Mouse (Mus musculus): ENCODE results near the gene Susd5. TPM values are rescaled to one million over a fixed set of nuclear protein-coding genes. Genes with fewer than 3 reads are reported as not detected.

Gene Susd5
- polyA plus RNA-seq, 1 experiment: 0.73 TPM

- no peak overlapping the region for H3K27ac ChIP-seq (ENCODE audit: insufficient read depth, low read length)
- H3K4me3 ChIP-seq (ENCODE audit: low read depth, low read length): no peak overlapping the region
- TF ChIP-seq CTCF (IDR thresholded peaks at IDR 0.05; ENCODE audit: low read depth, low read length): no peak
- no peak for TF ChIP-seq POLR2A (IDR thresholded peaks at IDR 0.05; ENCODE audit: insufficient read depth, low read length)
- no peak for TF ChIP-seq EP300 (IDR thresholded peaks at IDR 0.05; ENCODE audit: insufficient read depth, low read depth, low read length)
- no peaks in the 10 kb centered on the region for H3K27me3 ChIP-seq (ENCODE audit: control insufficient read depth, insufficient read depth, low read length, poor library complexity, severe bottlenecking)
- no peaks in the 10 kb centered on the region for H3K9me3 ChIP-seq (replicated peaks; ENCODE audit: control insufficient read depth, insufficient read depth, low read length, poor library complexity, severe bottlenecking)
- no peaks in the 10 kb centered on the region for H3K36me3 ChIP-seq (ENCODE audit: control insufficient read depth, insufficient read depth, low read length, poor library complexity, severe bottlenecking)
- H3K9ac ChIP-seq (ENCODE audit: low read depth, poor library complexity, severe bottlenecking): no peak overlapping the region
- H3K4me1 ChIP-seq (ENCODE audit: control insufficient read depth, insufficient read depth, low read length): peaks cover 4% of the 10 kb centered on the region
Measured at GRCm38 (mm10) chr9:114050778-114051177, 6.2 kb upstream of the Susd5 start.

DNA sequence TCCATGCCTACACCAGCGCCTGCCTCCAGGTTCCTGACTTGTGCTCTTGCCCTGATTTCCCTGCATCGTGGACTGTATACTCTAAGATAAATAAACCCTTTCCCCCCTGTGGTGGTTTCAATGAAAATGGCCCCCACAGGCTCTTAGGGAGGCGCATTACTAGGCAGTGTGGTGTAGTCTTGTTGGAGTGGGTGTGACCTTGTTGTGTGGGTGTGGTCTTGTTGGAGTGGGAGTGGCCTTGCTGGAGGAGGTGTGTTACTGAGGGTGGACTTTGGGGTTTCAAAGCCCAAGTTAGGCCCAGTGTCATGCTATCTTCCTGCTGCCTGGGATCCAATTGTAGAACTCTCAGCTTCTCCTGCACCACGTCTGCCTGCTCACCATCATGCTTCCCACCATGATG, 4.9 kb upstream of the Susd5 start:
- no peaks in the 10 kb centered on the region for H3K9me3 ChIP-seq (replicated peaks; ENCODE audit: control insufficient read depth, insufficient read depth, low read length, poor library complexity, severe bottlenecking)
- H3K4me1 ChIP-seq (ENCODE audit: control insufficient read depth, insufficient read depth, low read length): peaks cover 3% of the 10 kb centered on the region
- H3K27me3 ChIP-seq (ENCODE audit: control insufficient read depth, insufficient read depth, low read length, poor library complexity, severe bottlenecking): no peaks in the 10 kb centered on the region
- no peak for TF ChIP-seq POLR2A (IDR thresholded peaks at IDR 0.05; ENCODE audit: insufficient read depth, low read length)
- no peak for TF ChIP-seq CTCF (IDR thresholded peaks at IDR 0.05; ENCODE audit: low read depth, low read length)
- H3K36me3 ChIP-seq (ENCODE audit: control insufficient read depth, insufficient read depth, low read length, poor library complexity, severe bottlenecking): no peaks in the 10 kb centered on the region
- H3K27ac ChIP-seq (ENCODE audit: insufficient read depth, low read length): no peak overlapping the region
- H3K4me3 ChIP-seq (ENCODE audit: low read depth, low read length): no peak overlapping the region
- H3K9ac ChIP-seq (ENCODE audit: low read depth, poor library complexity, severe bottlenecking): no peak overlapping the region

DNA sequence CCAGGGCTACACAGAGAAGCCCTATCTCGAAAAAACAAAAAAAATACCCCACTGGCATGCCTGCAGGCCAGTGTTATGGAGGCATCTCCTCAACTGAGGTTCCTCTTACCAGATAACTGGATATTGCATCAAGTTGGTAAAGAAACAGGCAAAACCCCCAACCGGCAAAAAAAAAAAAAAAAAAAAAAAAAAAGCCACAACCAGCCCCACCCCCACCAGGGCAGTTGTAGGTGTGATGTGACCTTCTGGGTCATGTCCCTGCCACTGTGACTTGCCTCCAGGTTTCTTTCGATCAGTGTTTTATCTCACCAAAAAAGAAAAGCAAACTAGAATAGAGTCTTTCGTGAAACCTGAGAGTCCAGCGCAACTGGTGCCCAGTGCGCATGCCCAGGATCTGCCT, 4.1 kb upstream of the Susd5 start:
- Histone ChIP-seq H3K4me1 (ENCODE audit: control insufficient read depth, insufficient read depth, low read length) (peaks cover 2% of the 10 kb centered on the region), H3K9ac (ENCODE audit: low read depth, poor library complexity, severe bottlenecking) (no peak overlapping the region), H3K27me3 (ENCODE audit: control insufficient read depth, insufficient read depth, low read length, poor library complexity, severe bottlenecking) (0 out of 2 replicates have a peak, but pooled peaks cover 2% of the 10 kb centered on the region), H3K9me3 (replicated peaks; ENCODE audit: control insufficient read depth, insufficient read depth, low read length, poor library complexity, severe bottlenecking) (no peaks in the 10 kb centered on the region), H3K36me3 (ENCODE audit: control insufficient read depth, insufficient read depth, low read length, poor library complexity, severe bottlenecking) (no peaks in the 10 kb centered on the region), H3K27ac (ENCODE audit: insufficient read depth, low read length) (no peak overlapping the region), H3K4me3 (ENCODE audit: low read depth, low read length) (no peak overlapping the region)
- TF ChIP-seq POLR2A (IDR thresholded peaks at IDR 0.05; ENCODE audit: insufficient read depth, low read length) (no peak), CTCF (IDR thresholded peaks at IDR 0.05; ENCODE audit: low read depth, low read length) (no peak)

- no peaks in the 10 kb centered on the region for H3K27me3 ChIP-seq (ENCODE audit: control insufficient read depth, insufficient read depth, low read length, poor library complexity, severe bottlenecking)
- H3K36me3 ChIP-seq (ENCODE audit: control insufficient read depth, insufficient read depth, low read length, poor library complexity, severe bottlenecking): no peaks in the 10 kb centered on the region
- H3K27ac ChIP-seq (ENCODE audit: insufficient read depth, low read length): no peak overlapping the region
- TF ChIP-seq EP300 (IDR thresholded peaks at IDR 0.05; ENCODE audit: insufficient read depth, low read depth, low read length) (no peak), CTCF (IDR thresholded peaks at IDR 0.05; ENCODE audit: low read depth, low read length) (no peak), POLR2A (IDR thresholded peaks at IDR 0.05; ENCODE audit: insufficient read depth, low read length) (no peak)
- no peak overlapping the region for H3K9ac ChIP-seq (ENCODE audit: low read depth, poor library complexity, severe bottlenecking)
- H3K4me3 ChIP-seq (ENCODE audit: low read depth, low read length): no peak overlapping the region
- no peaks in the 10 kb centered on the region for H3K4me1 ChIP-seq (ENCODE audit: control insufficient read depth, insufficient read depth, low read length)
- 0 out of 2 replicates have a peak, but pooled peaks cover 4% of the 10 kb centered on the region for H3K9me3 ChIP-seq (replicated peaks; ENCODE audit: control insufficient read depth, insufficient read depth, low read length, poor library complexity, severe bottlenecking)
Measured at GRCm38 (mm10) chr9:114068494-114069053, 11.6 kb downstream of the Susd5 start.

- TF ChIP-seq POLR2A (IDR thresholded peaks at IDR 0.05; ENCODE audit: insufficient read depth, low read length) (no peak), EP300 (IDR thresholded peaks at IDR 0.05; ENCODE audit: insufficient read depth, low read depth, low read length) (no peak), CTCF (IDR thresholded peaks at IDR 0.05; ENCODE audit: low read depth, low read length) (no peak)
- H3K27me3 ChIP-seq (ENCODE audit: control insufficient read depth, insufficient read depth, low read length, poor library complexity, severe bottlenecking): no peaks in the 10 kb centered on the region
Measured at GRCm38 (mm10) chr9:114069372-114069771, 12.4 kb downstream of the Susd5 start.

GRCm38 (mm10) chr9:114073681-114074080, 16.7 kb downstream of the Susd5 start:
- H3K36me3 ChIP-seq (ENCODE audit: control insufficient read depth, insufficient read depth, low read length, poor library complexity, severe bottlenecking): no peaks in the 10 kb centered on the region
- no peaks in the 10 kb centered on the region for H3K4me1 ChIP-seq (ENCODE audit: control insufficient read depth, insufficient read depth, low read length)
- H3K4me3 ChIP-seq (ENCODE audit: low read depth, low read length): no peak overlapping the region
- no peaks in the 10 kb centered on the region for H3K27me3 ChIP-seq (ENCODE audit: control insufficient read depth, insufficient read depth, low read length, poor library complexity, severe bottlenecking)
- H3K9ac ChIP-seq (ENCODE audit: low read depth, poor library complexity, severe bottlenecking): no peak overlapping the region
- H3K9me3 ChIP-seq (replicated peaks; ENCODE audit: control insufficient read depth, insufficient read depth, low read length, poor library complexity, severe bottlenecking): no peaks in the 10 kb centered on the region
- H3K27ac ChIP-seq (ENCODE audit: insufficient read depth, low read length): no peak overlapping the region
- TF ChIP-seq POLR2A (IDR thresholded peaks at IDR 0.05; ENCODE audit: insufficient read depth, low read length) (no peak), EP300 (IDR thresholded peaks at IDR 0.05; ENCODE audit: insufficient read depth, low read depth, low read length) (no peak), CTCF (IDR thresholded peaks at IDR 0.05; ENCODE audit: low read depth, low read length) (no peak)

More at GRCm38 (mm10) chr9:114069372-114069771, 12.4 kb downstream of the Susd5 start:
- Histone ChIP-seq H3K27ac (ENCODE audit: insufficient read depth, low read length) (no peak overlapping the region), H3K4me1 (ENCODE audit: control insufficient read depth, insufficient read depth, low read length) (no peaks in the 10 kb centered on the region), H3K9ac (ENCODE audit: low read depth, poor library complexity, severe bottlenecking) (no peak overlapping the region), H3K9me3 (replicated peaks; ENCODE audit: control insufficient read depth, insufficient read depth, low read length, poor library complexity, severe bottlenecking) (0 out of 2 replicates have a peak, but pooled peaks cover 4% of the 10 kb centered on the region), H3K36me3 (ENCODE audit: control insufficient read depth, insufficient read depth, low read length, poor library complexity, severe bottlenecking) (no peaks in the 10 kb centered on the region), H3K4me3 (ENCODE audit: low read depth, low read length) (no peak overlapping the region)

Measured in ES-Bruce4 (cell line).